8 mouse cellular contexts compared by ENCODE assay signal in the genomic region with DNA sequence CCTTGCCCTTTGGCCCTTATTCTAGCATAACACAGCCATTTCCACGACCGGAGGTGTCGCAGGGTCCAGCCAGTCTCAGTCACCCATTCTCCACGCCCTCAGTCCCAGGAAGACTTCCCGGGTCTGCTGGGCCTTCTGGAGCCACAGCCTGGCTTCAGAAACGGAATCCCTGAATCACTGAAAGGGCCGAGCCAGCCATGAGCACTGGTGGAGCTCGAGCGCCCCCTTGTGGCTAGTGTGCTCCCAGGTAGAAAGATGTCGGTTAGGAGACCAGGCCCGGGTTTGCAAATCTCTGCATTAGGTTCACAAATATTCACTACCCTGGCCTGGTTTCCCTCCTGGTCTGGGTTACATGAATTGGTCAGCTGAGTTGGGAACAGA. TPM values are rescaled to one million over a fixed set of nuclear protein-coding genes. Genes with fewer than 3 reads are reported as not detected.
DNase-seq lines count a peak whose midpoint lies in the region; ATAC-seq and TF ChIP-seq lines count a peak whose summit lies in the region.

No protein-coding gene starts in this region.

- peak; percentile 92 for TF ChIP-seq CTCF in cortical plate, adult 2 months (IDR thresholded peaks at IDR 0.05; ENCODE audit: extremely low read depth, insufficient read depth, low read length)

- peaks cover 2% of the 10 kb centered on the region for H3K4me1 ChIP-seq in cortical plate, adult 2 months (ENCODE audit: control insufficient read depth, insufficient read depth, low read length)

- no peak for TF ChIP-seq POLR2A in cortical plate, adult 2 months (IDR thresholded peaks at IDR 0.05; ENCODE audit: extremely low read depth, insufficient read depth, low read length)

- intact Hi-C loops in gastrocnemius, postnatal 14 days (cut with DNase I; ENCODE audit: low total_unique reads): loop anchor here (5.0 kb wide), 1 partner anchor 41 kb away; no protein-coding TSS in a partner anchor

- ATAC-seq in inflammation-experienced regulatory T-cells, adult 6 months: peak; percentile 43
- ATAC-seq in megakaryocyte-erythroid progenitor cell, adult 5-6 weeks (replicated peaks; ENCODE audit: low FRiP score, low TSS enrichment, poor library complexity, severe bottlenecking): peak; percentile 82

- no peak overlapping the region for H3K27ac ChIP-seq in cortical plate, adult 2 months (ENCODE audit: insufficient read depth, low read length)

- DNase-seq in adipocyte (ENCODE audit: low spot score): peak; percentile 92
- peak; percentile 86 for DNase-seq in gastrocnemius, postnatal 14 days
- DNase-seq in left cerebral cortex, adult 8-10 months (ENCODE audit: low spot score in 2 of 2): peak; percentile 66 to 86
- DNase-seq in right cerebral cortex, postnatal 14 days: peak; percentile 96
- peak; percentile 90 for DNase-seq in urinary bladder, postnatal 14 days (ENCODE audit: low spot score)

- H3K4me3 ChIP-seq in cortical plate, adult 2 months (ENCODE audit: insufficient read depth, low read length): no peak overlapping the region

RNA-seq across cellular contexts. Expression of gene Tmem179, which starts 26.4 kb away (rescaled TPM):
- 140 and 145 TPM in 2 replicates for polyA plus RNA-seq in cortical plate, adult 2 months (2012; rRNA removed)
- not detected for total RNA-seq in gastrocnemius, postnatal 14 days (2021)
- polyA plus RNA-seq in inflammation-experienced regulatory T-cells, adult 6 months (2017; shearing (Covaris generic)): not detected
- total RNA-seq in left cerebral cortex, adult 8-10 months (2022): 100 to 1,000 TPM; 115 to 127 (median 124) TPM
- not detected in 2 replicates for total RNA-seq in megakaryocyte-erythroid progenitor cell, adult 5-6 weeks (2014; fragmentation: Nextera tagmentation)
- not detected in 2 replicates for total RNA-seq in megakaryocyte-erythroid progenitor cell, adult 5-6 weeks (2017)

RNA-seq across cellular contexts. Expression of gene Inf2, which starts 45.7 kb away (rescaled TPM):
- 104 and 122 TPM in 2 replicates for polyA plus RNA-seq in cortical plate, adult 2 months (2012; rRNA removed)
- 10 to 100 TPM; 15.0 to 16.1 TPM for total RNA-seq in gastrocnemius, postnatal 14 days (2021)
- 10 to 100 TPM in 2 of 3 experiments, 1 to 10 TPM in 1; 9.8 to 12.8 (median 11.9) TPM for polyA plus RNA-seq in inflammation-experienced regulatory T-cells, adult 6 months (2017; shearing (Covaris generic))
- total RNA-seq in left cerebral cortex, adult 8-10 months (2022): 100 to 1,000 TPM; 171 to 194 (median 182) TPM
- total RNA-seq in megakaryocyte-erythroid progenitor cell, adult 5-6 weeks (2014; fragmentation: Nextera tagmentation): 10.8 and 11.3 TPM in 2 replicates
- 2.4 and 4.6 TPM in 2 replicates for total RNA-seq in megakaryocyte-erythroid progenitor cell, adult 5-6 weeks (2017)

RNA-seq across cellular contexts. Expression of gene A530016L24Rik, which starts 53.7 kb away (rescaled TPM):
- 0.06 TPM in 1 of 2 replicates, not detected in the other for polyA plus RNA-seq in cortical plate, adult 2 months (2012; rRNA removed)
- total RNA-seq in gastrocnemius, postnatal 14 days (2021): under 1 TPM; 0.82 to 0.96 TPM
- not detected for polyA plus RNA-seq in inflammation-experienced regulatory T-cells, adult 6 months (2017; shearing (Covaris generic))
- under 1 TPM; 0.20 to 0.37 (median 0.34) TPM for total RNA-seq in left cerebral cortex, adult 8-10 months (2022)
- not detected in 2 replicates for total RNA-seq in megakaryocyte-erythroid progenitor cell, adult 5-6 weeks (2014; fragmentation: Nextera tagmentation)
- not detected in 2 replicates for total RNA-seq in megakaryocyte-erythroid progenitor cell, adult 5-6 weeks (2017)

Comparison
In these comparisons a context has a peak if more than half of its experiments do, and no peak if none do; other contexts are left out.
1. RNA of gene Tmem179, which starts 26.4 kb away (total RNA-seq): 115 to 127 TPM in left cerebral cortex, adult 8-10 months; not detected in gastrocnemius, postnatal 14 days and not detected in megakaryocyte-erythroid progenitor cell, adult 5-6 weeks; every median in the first group is over 100 times any median in the second.
2. RNA of gene Inf2, which starts 45.7 kb away (total RNA-seq): 171 to 194 TPM in left cerebral cortex, adult 8-10 months; 15.0 to 16.1 TPM in gastrocnemius, postnatal 14 days and 2.4 to 11.3 TPM in megakaryocyte-erythroid progenitor cell, adult 5-6 weeks; every median in the first group is over 10 times any median in the second.
3. Peak in every context shown above with its lines, with median percentiles within 50 percentile points of each other: DNase-seq.